Mouse (Mus musculus) bone marrow, adult 2 months (tissue): ENCODE results near the gene Cacna1c. TPM values are rescaled to one million over a fixed set of nuclear protein-coding genes. Genes with fewer than 3 reads are reported as not detected.

Source experiments
- H3K27ac ChIP-seq: fragments of 200-500 bp; 2 replicates; pipeline ENCODE4 v1.5.1; 2012; ENCODE audit warnings: low read depth, mild to moderate bottlenecking, control low read depth, inconsistent platforms, low read length; ENCODE audit not compliant: control insufficient read depth, poor library complexity, insufficient read depth
- H3K4me1 ChIP-seq: fragments of 200-500 bp; 2 replicates; pipeline ENCODE4 v1.6.1; 2011; ENCODE audit warnings: low read length; ENCODE audit not compliant: control insufficient read depth, insufficient read depth
- H3K4me3 ChIP-seq: fragments of 200-500 bp; replicated peaks from 2 replicates; pipeline ENCODE3; 2011; ENCODE audit warnings: mild to moderate bottlenecking, low read depth, low read length, control low read depth; ENCODE audit not compliant: control insufficient read depth
- CTCF ChIP-seq: fragments of 200-500 bp; IDR thresholded peaks from 2 replicates; pipeline ENCODE4 v1.5.1; 2011; ENCODE audit warnings: low read length, control low read depth; ENCODE audit not compliant: control insufficient read depth, insufficient read depth
- POLR2A ChIP-seq: fragments of 200-500 bp; IDR thresholded peaks from 2 replicates; pipeline ENCODE4 v1.6.1; 2011; ENCODE audit warnings: low read depth, mild to moderate bottlenecking, control low read depth, low read length, borderline replicate concordance; ENCODE audit not compliant: control insufficient read depth
- WGBS: fragments of 180-500 bp; shearing (Covaris S2); methylation state at CpG from one replicate; pipeline ENCODE4 v1.1.7; 2018; 5-methylcytosine and 5-hydroxymethylcytosine counted together
- polyA plus RNA-seq: library from polyadenylated mRNA; stranded (reverse); fragments of >200 nt; gene quantifications from 2 replicates; pipeline ENCODE4 v1.2.4, GENCODE M21; 2011; ENCODE audit warnings: low replicate concordance; ENCODE audit not compliant: missing spikeins, insufficient read depth, insufficient read length

Gene Cacna1c
- polyA plus RNA-seq, 1 experiment = 3.1 TPM

GRCm38 (mm10) chr6:118836693-118837092 lies 359.5 kb downstream of the Cacna1c start:
- WGBS = 74% methylated on average over 7 of the region's 7 CpGs
- no peak for TF ChIP-seq CTCF
- no peak for TF ChIP-seq POLR2A
- Histone ChIP-seq H3K4me3 (no peak overlapping the region), H3K27ac (no peak overlapping the region), H3K4me1 (no peaks in the 10 kb centered on the region)

- no peak for TF ChIP-seq POLR2A
- no peak for TF ChIP-seq CTCF
- WGBS = 67% methylated on average over 8 of the region's 8 CpGs
Measured at GRCm38 (mm10) chr6:118834046-118834445, 362.2 kb downstream of the Cacna1c start.

GRCm38 (mm10) chr6:118833049-118833448 lies 363.2 kb downstream of the Cacna1c start:
- no peak for TF ChIP-seq CTCF
- no peak for TF ChIP-seq POLR2A
- 65% methylated on average over 7 of the region's 7 CpGs for WGBS
- Histone ChIP-seq H3K4me1 (no peaks in the 10 kb centered on the region), H3K27ac (no peak overlapping the region), H3K4me3 (no peak overlapping the region)

More at GRCm38 (mm10) chr6:118834046-118834445, 362.2 kb downstream of the Cacna1c start:
- H3K4me1 ChIP-seq = no peaks in the 10 kb centered on the region
- no peak overlapping the region for H3K27ac ChIP-seq
- no peak overlapping the region for H3K4me3 ChIP-seq

GRCm38 (mm10) chr6:118832616-118833015 lies 363.6 kb downstream of the Cacna1c start:
- no peaks in the 10 kb centered on the region for H3K4me1 ChIP-seq
- H3K27ac ChIP-seq = no peak overlapping the region
- no peak overlapping the region for H3K4me3 ChIP-seq
- 57% methylated on average over 2 of the region's 2 CpGs for WGBS
- no peak for TF ChIP-seq POLR2A
- no peak for TF ChIP-seq CTCF

GRCm38 (mm10) chr6:118830851-118831250 lies 365.4 kb downstream of the Cacna1c start:
- Histone ChIP-seq H3K4me3 (no peak overlapping the region), H3K27ac (no peak overlapping the region), H3K4me1 (no peaks in the 10 kb centered on the region)
- no peak for TF ChIP-seq CTCF
- no peak for TF ChIP-seq POLR2A
- 67% methylated on average over 5 of the region's 5 CpGs for WGBS

- no peak overlapping the region for H3K4me3 ChIP-seq
- TF ChIP-seq CTCF (no peak), POLR2A (no peak)
- H3K27ac ChIP-seq = no peak overlapping the region
- WGBS = 83% methylated on average over 4 of the region's 4 CpGs
- H3K4me1 ChIP-seq = no peaks in the 10 kb centered on the region
Measured at GRCm38 (mm10) chr6:118828187-118828586, 368.0 kb downstream of the Cacna1c start.

GRCm38 (mm10) chr6:118827560-118827959 lies 368.7 kb downstream of the Cacna1c start:
- Histone ChIP-seq H3K4me1 (no peaks in the 10 kb centered on the region), H3K27ac (no peak overlapping the region), H3K4me3 (no peak overlapping the region)
- WGBS = 84% methylated on average over 8 of the region's 8 CpGs
- TF ChIP-seq CTCF = no peak
- TF ChIP-seq POLR2A = no peak

GRCm38 (mm10) chr6:118825400-118825871 lies 370.8 kb downstream of the Cacna1c start:
- Histone ChIP-seq H3K4me1 (no peaks in the 10 kb centered on the region), H3K27ac (no peak overlapping the region), H3K4me3 (no peak overlapping the region)
- 79% methylated on average over 6 of the region's 6 CpGs for WGBS
- TF ChIP-seq POLR2A (no peak), CTCF (no peak)

- Histone ChIP-seq H3K27ac (no peak overlapping the region), H3K4me1 (no peaks in the 10 kb centered on the region), H3K4me3 (no peak overlapping the region)
- 80% methylated on average over 5 of the region's 5 CpGs for WGBS
- no peak for TF ChIP-seq CTCF
- TF ChIP-seq POLR2A = no peak
Measured at GRCm38 (mm10) chr6:118821536-118821935, 374.7 kb downstream of the Cacna1c start.
